Mouse (Mus musculus) spleen, adult 2 months (tissue): ENCODE measurements around the gene Nbea.

Experiments
- CTCF ChIP-seq: fragments of 200-500 bp; IDR thresholded peaks from 2 replicates; pipeline ENCODE4 v1.5.1; 2011; ENCODE audit warnings: mild to moderate bottlenecking, inconsistent platforms; ENCODE audit not compliant: insufficient read depth, insufficient read length, insufficient replicate concordance; ENCODE audit errors: extremely low read depth
- POLR2A ChIP-seq: fragments of 200-500 bp; IDR thresholded peaks from 2 replicates; pipeline ENCODE4 v1.6.1; 2011; ENCODE audit warnings: low read depth, low read length, inconsistent platforms

GRCm38 (mm10) chr3:55743885-55744284 is 439.6 kb downstream of the Nbea start:
- TF ChIP-seq CTCF = no peak
- TF ChIP-seq POLR2A = no peak
